Mouse (Mus musculus) small intestine, adult 2 months (tissue): ENCODE data around the gene Nkx3-2.

ENCODE experiments used
- CTCF ChIP-seq: fragments of 200-500 bp; IDR thresholded peaks from 2 replicates; pipeline ENCODE4 v1.5.1; 2012; ENCODE audit warnings: low read depth, mild to moderate bottlenecking, control low read depth, inconsistent platforms, low read length, moderate library complexity, mixed read lengths; ENCODE audit not compliant: insufficient replicate concordance, insufficient read length; ENCODE audit errors: extremely low read depth
- POLR2A ChIP-seq: fragments of 200-500 bp; IDR thresholded peaks from 2 replicates; pipeline ENCODE4 v1.6.1; 2012; ENCODE audit warnings: low read depth, mild to moderate bottlenecking, control low read depth, inconsistent platforms, low read length, moderate library complexity

DNA sequence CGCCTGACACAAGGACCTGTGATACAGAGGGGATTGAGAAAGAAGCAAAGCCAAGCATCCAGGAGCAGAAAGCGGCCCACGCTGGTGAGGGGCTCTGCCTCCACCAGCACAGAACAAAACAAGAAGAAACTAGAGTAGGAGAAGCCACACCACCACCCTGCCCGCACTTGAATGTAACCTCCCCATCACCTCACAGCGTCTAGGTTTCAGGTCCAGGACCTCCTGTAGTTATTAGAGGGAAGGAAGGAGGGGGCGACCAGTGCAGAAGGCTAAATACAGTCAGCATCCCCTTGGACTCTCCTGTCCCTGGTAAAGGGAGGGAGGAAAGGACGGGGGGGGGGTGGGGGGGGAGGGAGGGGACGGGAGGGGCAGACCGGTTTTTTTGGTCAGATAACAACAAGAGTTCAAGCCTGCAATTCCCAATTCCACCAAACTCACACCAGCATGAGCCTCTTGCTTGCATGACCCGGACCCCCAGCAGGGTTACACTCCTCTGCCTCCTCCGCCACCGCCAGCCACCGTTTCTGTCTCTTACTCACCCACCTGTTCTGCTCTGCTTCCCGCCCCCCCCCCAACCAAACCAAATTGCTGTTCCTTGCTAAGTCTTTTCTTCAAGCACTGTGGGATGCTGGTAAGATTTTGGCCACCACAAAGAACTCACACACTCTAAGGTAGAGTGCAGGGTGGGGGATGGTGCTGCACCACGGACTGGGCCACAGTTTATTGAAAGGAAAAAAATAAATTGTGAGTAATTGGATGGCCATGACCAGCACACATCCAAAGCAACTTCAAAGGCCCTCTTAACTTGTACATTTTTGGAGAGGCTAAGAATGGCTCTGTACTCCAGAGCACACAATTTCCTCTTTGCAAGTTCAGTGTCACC lies 19.2 kb downstream of the Nkx3-2 start:
- TF ChIP-seq CTCF = no peak
- no peak for TF ChIP-seq POLR2A
